Mouse (Mus musculus) stomach, postnatal 0 days (tissue): ENCODE results near the gene Uri1.

Experiments used
- CTCF ChIP-seq: IDR thresholded peaks from 2 replicates; pipeline ENCODE4 v1.5.1; 2016; ENCODE audit warnings: antibody characterized with exemption, low read depth, mild to moderate bottlenecking, moderate library complexity
- EP300 ChIP-seq: optimal IDR thresholded peaks from 2 replicates; pipeline ENCODE3; 2016; ENCODE audit warnings: antibody characterized with exemption

GRCm38 (mm10) chr7:38019369-38019749 lies 4.0 kb downstream of the Uri1 start:
- TF ChIP-seq CTCF (no peak), EP300 (no peak)
